Mouse (Mus musculus): ENCODE results near the gene Gm11114.

Gene Gm11114

GRCm38 (mm10) chr9:85357154-85357860 lies 44.7 kb downstream of the Gm11114 start:
- no peak for DNase-seq (ENCODE audit: low spot score in 2 of 2)
